ENCODE assay signal across 9 mouse cellular contexts in the genomic region with DNA sequence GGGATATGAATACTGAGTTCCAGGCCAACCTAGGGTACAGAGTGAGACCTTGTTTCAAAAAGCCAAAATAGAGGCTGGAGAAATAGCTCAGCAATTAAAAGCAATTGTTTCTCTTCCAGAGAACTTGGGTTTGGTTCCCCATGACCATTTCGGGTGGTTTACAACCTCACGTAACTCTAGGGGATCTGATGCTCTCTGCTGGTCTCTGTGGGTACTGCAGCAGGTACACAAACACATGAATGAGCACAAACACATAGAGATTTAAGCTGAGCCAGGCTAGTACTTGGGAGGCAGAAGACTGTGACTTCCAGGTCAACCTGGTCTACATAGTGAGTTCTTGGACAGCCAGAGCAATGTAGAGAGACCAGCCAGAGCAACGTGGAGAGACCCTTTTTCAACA. TPM values are rescaled to one million over a fixed set of nuclear protein-coding genes. Genes with fewer than 3 reads are reported as not detected.
DNase-seq lines count a peak whose midpoint lies in the region; ATAC-seq and TF ChIP-seq lines count a peak whose summit lies in the region.
"Had no signal": no experiment of that assay in that cellular context is flagged by ENCODE, and none has a peak within 500 bp of the region (broad histone marks: within the 10 kb centered on the region; RNA-seq: fewer than 3 reads in every experiment).

No protein-coding gene starts in this region.

- no peak overlapping the region for H3K27ac ChIP-seq in kidney, adult 2 months (ENCODE audit: insufficient read depth, low read depth, low read length)
- no peak overlapping the region for H3K27ac ChIP-seq in kidney, embryonic 14.5 days (ENCODE audit: low read depth, low read length)
- H3K27ac ChIP-seq: heart, embryonic 13.5 days; neural tube, embryonic 13.5 days had no signal

- DNase-seq in kidney, adult 2 months, result peak; percentile 35
- DNase-seq in CD8-positive naive resting alpha-beta T cell, adult 2 months (ENCODE audit: low read depth in 2 of 2, low spot score in 2 of 2), result peak; percentile 50 to 69
- DNase-seq in Patski (ENCODE audit: low read depth, low spot score), result no peak
- peak; percentile 81 for DNase-seq in induced T-regulatory cell, adult 2 months (ENCODE audit: low read depth)
- no peak for DNase-seq in frontal cortex, postnatal 14 days (ENCODE audit: low spot score in 2 of 2)

- no peak overlapping the region for H3K9ac ChIP-seq in kidney, embryonic 14.5 days (ENCODE audit: low read depth, low read length)
- H3K9ac ChIP-seq: heart, embryonic 13.5 days; neural tube, embryonic 13.5 days had no signal

- CTCF ChIA-PET in Patski (lab: Charles Lee), result interaction anchor here (1.0 to 2.7 kb wide), 2 partner anchors 18 to 233 kb away, joined by 3 to 9 read pairs; no protein-coding TSS in a partner anchor

- H3K27me3 ChIP-seq in kidney, adult 2 months (replicated peaks; ENCODE audit: control insufficient read depth, insufficient read depth, low read length), result no peaks in the 10 kb centered on the region
- no peaks in the 10 kb centered on the region for H3K27me3 ChIP-seq in kidney, embryonic 14.5 days (ENCODE audit: control insufficient read depth, insufficient read depth, low read length)
- no peaks in the 10 kb centered on the region for H3K27me3 ChIP-seq in Patski
- H3K27me3 ChIP-seq: heart, embryonic 13.5 days; neural tube, embryonic 13.5 days had no signal

- no peaks in the 10 kb centered on the region for H3K9me3 ChIP-seq in kidney, embryonic 14.5 days (ENCODE audit: control insufficient read depth, low read length)
- H3K9me3 ChIP-seq: heart, embryonic 13.5 days; neural tube, embryonic 13.5 days had no signal

- WGBS in kidney, adult 2 months, result 64% methylated on average over 3 of the region's 3 CpGs
- 54% methylated on average over 3 of the region's 3 CpGs for WGBS in kidney, embryonic 14.5 days

- no peaks in the 10 kb centered on the region; the same call in none of the 2 replicates for H3K36me3 ChIP-seq in kidney, adult 2 months (ENCODE audit: control insufficient read depth, insufficient read depth, low read length)
- peaks cover 16% of the 10 kb centered on the region for H3K36me3 ChIP-seq in kidney, embryonic 14.5 days (ENCODE audit: control insufficient read depth, insufficient read depth, low read length)

- POLR2A ChIA-PET in Patski (lab: Charles Lee), result no interaction called here

- in situ Hi-C loops in Patski (cut with MboI; ENCODE audit: low pct_unique_long_range_greater_than_20kb), result no loop called here

- no peak overlapping the region for H3K4me3 ChIP-seq in kidney, adult 2 months (ENCODE audit: insufficient read depth, low read depth, low read length)
- H3K4me3 ChIP-seq in kidney, embryonic 14.5 days (ENCODE audit: low read length), result no peak overlapping the region
- H3K4me3 ChIP-seq: heart, embryonic 13.5 days; neural tube, embryonic 13.5 days had no signal

- H3K4me2 ChIP-seq in kidney, embryonic 14.5 days (replicated peaks; ENCODE audit: low read depth, low read length), result no peak overlapping the region
- H3K4me2 ChIP-seq: heart, embryonic 13.5 days; neural tube, embryonic 13.5 days had no signal

- ATAC-seq in kidney, embryonic 14.5 days (ENCODE audit: low FRiP score, low TSS enrichment), result no peak
- no peak for ATAC-seq in Patski
- peak; percentile 40; the same call in 1 of the 2 replicates for ATAC-seq in monocyte, adult 5-6 weeks (replicated peaks; ENCODE audit: insufficient number of reproducible peaks, low FRiP score, low TSS enrichment, poor library complexity, severe bottlenecking)

- no peaks in the 10 kb centered on the region for H3K4me1 ChIP-seq in kidney, adult 2 months (ENCODE audit: control insufficient read depth, insufficient read depth, low read length)
- no peaks in the 10 kb centered on the region for H3K4me1 ChIP-seq in kidney, embryonic 14.5 days (ENCODE audit: control insufficient read depth, insufficient read depth, low read length)
- H3K4me1 ChIP-seq: heart, embryonic 13.5 days; neural tube, embryonic 13.5 days had no signal

- TF ChIP-seq POLR2A in kidney, adult 2 months (IDR thresholded peaks at IDR 0.05; ENCODE audit: low read depth, low read length), result no peak

- peak; percentile 56 for TF ChIP-seq CTCF in kidney, adult 2 months (conservative IDR thresholded peaks at IDR 0.05; ENCODE audit: insufficient read depth, insufficient read length, low read depth, low read length)
- TF ChIP-seq CTCF in Patski (IDR thresholded peaks at IDR 0.05), result peak; percentile 69

RNA-seq across cellular contexts. Expression of a gene that starts 28.6 kb away (rescaled TPM):
- 17.0 and 17.2 TPM in 2 replicates for polyA plus RNA-seq in kidney, adult 2 months (2012; rRNA removed)
- polyA plus RNA-seq in kidney, embryonic 14.5 days (2014; fragmentation: Nextera tagmentation; extraction: Ambion mirVana), result 8.6 and 11.2 TPM in 2 replicates
- 33.2 TPM for polyA plus RNA-seq in Patski (2021)
- 33.3 to 49.8 TPM (median 34.8 TPM) in 3 replicates for total RNA-seq in monocyte, adult 5-6 weeks (2017)

RNA-seq across cellular contexts. Expression of a gene that starts 55.1 kb away (rescaled TPM):
- 12.1 and 13.5 TPM in 2 replicates for polyA plus RNA-seq in kidney, adult 2 months (2012; rRNA removed)
- 21.6 and 28.8 TPM in 2 replicates for polyA plus RNA-seq in kidney, embryonic 14.5 days (2014; fragmentation: Nextera tagmentation; extraction: Ambion mirVana)
- polyA plus RNA-seq in Patski (2021), result 17.1 TPM
- total RNA-seq in monocyte, adult 5-6 weeks (2017), result 29.2 to 48.5 TPM (median 31.7 TPM) in 3 replicates

Comparison
In these comparisons a context has a peak if more than half of its experiments do, and no peak if none do; other contexts are left out.
1. DNase-seq: peak in kidney, adult 2 months (single experiment), CD8-positive naive resting alpha-beta T cell, adult 2 months (2 of 2) and induced T-regulatory cell, adult 2 months (single experiment); none in Patski (single experiment) and frontal cortex, postnatal 14 days (0 of 2).